Mouse (Mus musculus): ENCODE results near the gene Cmtm8. TPM values are rescaled to one million over a fixed set of nuclear protein-coding genes. Genes with fewer than 3 reads are reported as not detected.
A peak's percentile ranks its signal among the peaks of the same experiment; 100 is the strongest.

The Cmtm8 gene
- polyA plus RNA-seq, 1 experiment from 2014 or later = 102 TPM

GRCm38 (mm10) chr9:114821548-114822289, 22.2 kb downstream of the Cmtm8 start:
- Histone ChIP-seq H3K4me2 (no peak overlapping the region), H3K4me1 (no peaks in the 10 kb centered on the region), H3K9ac (no peak overlapping the region), H3K9me3 (no peaks in the 10 kb centered on the region), H3K27me3 (no peaks in the 10 kb centered on the region), H3K27ac (no peak overlapping the region), H3K36me3 (no peaks in the 10 kb centered on the region), H3K4me3 (no peak overlapping the region)
- WGBS = 82% methylated on average over 15 of the region's 15 CpGs
- no peak for ATAC-seq (ENCODE audit: borderline replicate concordance, extremely low read depth, low FRiP score, low TSS enrichment)

DNA sequence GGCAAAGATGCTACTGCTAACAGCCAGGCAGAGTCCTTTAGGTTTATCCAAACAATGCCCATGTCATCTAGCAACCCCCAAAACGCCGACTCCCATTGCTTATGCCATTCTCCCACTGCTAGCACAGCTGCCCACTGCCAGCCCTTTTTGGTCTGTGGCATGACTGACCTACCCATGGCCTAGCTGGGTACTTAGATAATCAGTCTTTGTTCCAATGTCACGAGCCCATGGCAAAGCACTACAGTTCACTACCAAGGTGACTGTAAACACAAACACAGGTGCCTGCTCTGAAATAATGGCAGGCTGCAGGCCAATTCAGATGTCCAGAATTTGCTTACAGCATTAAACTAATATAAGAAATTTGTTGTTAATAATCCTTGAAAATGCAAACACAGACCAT, 25.0 kb downstream of the Cmtm8 start:
- Histone ChIP-seq H3K4me3 (no peak overlapping the region), H3K4me1 (no peaks in the 10 kb centered on the region), H3K36me3 (no peaks in the 10 kb centered on the region), H3K27me3 (no peaks in the 10 kb centered on the region), H3K9me3 (no peaks in the 10 kb centered on the region), H3K9ac (no peak overlapping the region), H3K4me2 (no peak overlapping the region), H3K27ac (no peak overlapping the region)
- WGBS = 62% methylated on average over 3 of the region's 3 CpGs
- no peak for ATAC-seq (ENCODE audit: borderline replicate concordance, extremely low read depth, low FRiP score, low TSS enrichment)

- no peak for ATAC-seq (ENCODE audit: borderline replicate concordance, extremely low read depth, low FRiP score, low TSS enrichment)
- no peak overlapping the region for H3K4me3 ChIP-seq
- no peak overlapping the region for H3K27ac ChIP-seq
Measured at GRCm38 (mm10) chr9:114817012-114817411, 26.9 kb downstream of the Cmtm8 start.

GRCm38 (mm10) chr9:114816121-114816520, 27.8 kb downstream of the Cmtm8 start:
- no peak for ATAC-seq (ENCODE audit: borderline replicate concordance, extremely low read depth, low FRiP score, low TSS enrichment)
- no peak overlapping the region for H3K4me2 ChIP-seq
- no peaks in the 10 kb centered on the region for H3K36me3 ChIP-seq
- H3K4me3 ChIP-seq = no peak overlapping the region
- H3K27me3 ChIP-seq = no peaks in the 10 kb centered on the region
- H3K9ac ChIP-seq = no peak overlapping the region
- no peaks in the 10 kb centered on the region for H3K9me3 ChIP-seq
- H3K4me1 ChIP-seq = peaks cover 5% of the 10 kb centered on the region; the same call in 1 of the 2 replicates
- WGBS = 93% methylated on average over 7 of the region's 7 CpGs
- H3K27ac ChIP-seq = no peak overlapping the region

More at GRCm38 (mm10) chr9:114817012-114817411, 26.9 kb downstream of the Cmtm8 start:
- Histone ChIP-seq H3K36me3 (no peaks in the 10 kb centered on the region), H3K4me1 (no peaks in the 10 kb centered on the region), H3K4me2 (no peak overlapping the region), H3K9ac (no peak overlapping the region), H3K27me3 (no peaks in the 10 kb centered on the region), H3K9me3 (no peaks in the 10 kb centered on the region)
- WGBS = 75% methylated on average over 7 of the region's 7 CpGs

- H3K9ac ChIP-seq = no peak overlapping the region
- H3K4me1 ChIP-seq = peaks cover 10% of the 10 kb centered on the region; the same call in 1 of the 2 replicates
- H3K4me2 ChIP-seq = no peak overlapping the region
- H3K9me3 ChIP-seq = no peaks in the 10 kb centered on the region
- no peak overlapping the region for H3K27ac ChIP-seq
- WGBS = 56% methylated on average over 4 of the region's 4 CpGs
- H3K36me3 ChIP-seq = no peaks in the 10 kb centered on the region
- H3K4me3 ChIP-seq = no peak overlapping the region
- H3K27me3 ChIP-seq = no peaks in the 10 kb centered on the region
- ATAC-seq (ENCODE audit: borderline replicate concordance, extremely low read depth, low FRiP score, low TSS enrichment) = peak; percentile 19; the same call in 1 of the 2 replicates
Measured at GRCm38 (mm10) chr9:114815315-114815714, 28.6 kb downstream of the Cmtm8 start.

- Histone ChIP-seq H3K4me1 (peaks cover 22% of the 10 kb centered on the region), H3K36me3 (no peaks in the 10 kb centered on the region), H3K4me3 (no peak overlapping the region), H3K27ac (no peak overlapping the region), H3K9ac (no peak overlapping the region), H3K4me2 (no peak overlapping the region), H3K27me3 (no peaks in the 10 kb centered on the region), H3K9me3 (no peaks in the 10 kb centered on the region)
- WGBS = 78% methylated on average over 4 of the region's 4 CpGs
- no peak for ATAC-seq (ENCODE audit: borderline replicate concordance, extremely low read depth, low FRiP score, low TSS enrichment)
Measured at GRCm38 (mm10) chr9:114812001-114812400, 32.0 kb downstream of the Cmtm8 start.

DNA sequence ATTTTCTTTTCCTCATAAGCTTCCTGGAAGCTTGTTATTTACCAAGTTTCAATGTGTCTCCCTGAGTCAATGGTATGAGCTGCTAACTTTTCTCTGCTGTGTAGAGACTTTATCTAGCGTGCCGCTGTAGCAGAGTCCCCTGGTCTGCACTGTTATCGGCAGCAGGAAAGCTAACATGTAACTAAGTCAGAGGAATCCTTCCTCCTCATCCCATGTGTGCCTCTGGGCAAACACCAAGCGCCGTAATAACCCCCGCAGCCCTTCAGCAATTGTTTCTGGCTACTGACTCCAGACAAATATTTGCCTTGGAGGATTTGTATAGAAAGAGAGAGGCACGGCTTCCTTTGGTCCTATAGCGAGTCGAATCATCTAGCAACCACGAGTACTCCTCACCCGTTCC, 33.1 kb downstream of the Cmtm8 start:
- no peak overlapping the region for H3K4me2 ChIP-seq
- no peak for ATAC-seq (ENCODE audit: borderline replicate concordance, extremely low read depth, low FRiP score, low TSS enrichment)
- no peaks in the 10 kb centered on the region for H3K9me3 ChIP-seq
- no peaks in the 10 kb centered on the region for H3K36me3 ChIP-seq
- 50% methylated on average over 11 of the region's 11 CpGs for WGBS
- H3K9ac ChIP-seq = no peak overlapping the region
- no peak overlapping the region for H3K27ac ChIP-seq
- H3K27me3 ChIP-seq = no peaks in the 10 kb centered on the region
- peaks cover 28% of the 10 kb centered on the region for H3K4me1 ChIP-seq
- H3K4me3 ChIP-seq = no peak overlapping the region

GRCm38 (mm10) chr9:114808671-114809070, 35.3 kb downstream of the Cmtm8 start:
- Histone ChIP-seq H3K27ac (no peak overlapping the region), H3K4me2 (no peak overlapping the region), H3K4me1 (peaks cover 41% of the 10 kb centered on the region), H3K9ac (no peak overlapping the region), H3K36me3 (no peaks in the 10 kb centered on the region), H3K27me3 (no peaks in the 10 kb centered on the region), H3K9me3 (no peaks in the 10 kb centered on the region), H3K4me3 (no peak overlapping the region)
- 41% methylated on average over 5 of the region's 5 CpGs for WGBS
- ATAC-seq (ENCODE audit: borderline replicate concordance, extremely low read depth, low FRiP score, low TSS enrichment) = no peak; the same call in 1 of the 2 replicates

DNA sequence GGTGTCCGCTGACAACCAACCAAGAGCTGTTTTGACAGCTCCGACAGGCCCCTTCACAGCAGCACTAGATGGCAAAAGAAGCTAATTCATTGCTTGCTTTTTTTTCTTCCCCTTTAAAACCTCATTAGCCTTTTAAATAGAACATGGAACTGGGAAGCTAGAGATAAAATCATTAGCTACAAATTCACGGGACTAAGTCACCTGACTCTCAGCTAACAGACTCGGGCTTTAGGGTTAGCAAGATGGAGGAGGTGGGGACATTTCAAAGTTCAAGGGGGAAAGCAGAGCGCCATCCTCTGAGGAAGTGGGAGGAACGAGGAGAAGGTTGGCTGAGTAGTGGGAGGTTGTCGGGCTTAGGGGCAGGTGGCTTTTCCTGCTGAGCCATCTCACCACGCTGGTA, 36.7 kb downstream of the Cmtm8 start:
- Histone ChIP-seq H3K27me3 (no peaks in the 10 kb centered on the region), H3K36me3 (no peaks in the 10 kb centered on the region), H3K4me1 (peaks cover 41% of the 10 kb centered on the region), H3K27ac (no peak overlapping the region), H3K9me3 (no peaks in the 10 kb centered on the region), H3K4me2 (no peak overlapping the region), H3K4me3 (no peak overlapping the region), H3K9ac (no peak overlapping the region)
- WGBS = 45% methylated on average over 8 of the region's 8 CpGs
- no peak for ATAC-seq (ENCODE audit: borderline replicate concordance, extremely low read depth, low FRiP score, low TSS enrichment)

DNA sequence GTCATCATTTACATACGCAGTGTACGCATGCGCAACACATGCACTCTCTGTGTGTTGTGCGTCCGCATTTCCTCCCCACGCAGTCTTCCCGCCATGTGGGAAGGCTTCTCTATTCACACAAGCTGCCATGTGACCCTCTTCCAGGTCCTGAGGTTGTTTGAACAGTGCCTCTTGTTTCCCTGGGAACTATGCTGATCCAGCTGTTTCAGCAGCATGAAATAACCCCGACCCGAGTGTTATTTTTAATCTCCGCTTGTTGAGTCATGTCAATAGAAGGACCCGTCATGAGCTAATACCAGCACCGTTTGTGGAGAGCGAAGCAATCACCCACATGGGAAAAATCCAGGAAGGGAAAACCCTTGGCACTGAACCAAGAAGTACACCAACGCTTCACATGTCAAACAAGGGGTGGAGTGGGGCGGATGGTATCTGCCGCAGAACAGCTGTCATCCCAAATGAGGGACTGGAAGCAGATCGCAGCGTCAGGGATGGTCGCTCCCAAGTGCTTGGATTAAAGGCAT, 38.7 kb downstream of the Cmtm8 start:
- H3K27me3 ChIP-seq = no peaks in the 10 kb centered on the region
- no peak overlapping the region for H3K27ac ChIP-seq
- 22% methylated on average over 19 of the region's 19 CpGs for WGBS
- H3K4me3 ChIP-seq = no peak overlapping the region
- no peak overlapping the region for H3K9ac ChIP-seq
- ATAC-seq (ENCODE audit: borderline replicate concordance, extremely low read depth, low FRiP score, low TSS enrichment) = peak; percentile 68; the same call in 1 of the 2 replicates
- no peaks in the 10 kb centered on the region for H3K9me3 ChIP-seq
- H3K4me1 ChIP-seq = peaks cover 31% of the 10 kb centered on the region
- H3K4me2 ChIP-seq = no peak overlapping the region; the same call in 1 of the 2 replicates
- H3K36me3 ChIP-seq = no peaks in the 10 kb centered on the region

DNA sequence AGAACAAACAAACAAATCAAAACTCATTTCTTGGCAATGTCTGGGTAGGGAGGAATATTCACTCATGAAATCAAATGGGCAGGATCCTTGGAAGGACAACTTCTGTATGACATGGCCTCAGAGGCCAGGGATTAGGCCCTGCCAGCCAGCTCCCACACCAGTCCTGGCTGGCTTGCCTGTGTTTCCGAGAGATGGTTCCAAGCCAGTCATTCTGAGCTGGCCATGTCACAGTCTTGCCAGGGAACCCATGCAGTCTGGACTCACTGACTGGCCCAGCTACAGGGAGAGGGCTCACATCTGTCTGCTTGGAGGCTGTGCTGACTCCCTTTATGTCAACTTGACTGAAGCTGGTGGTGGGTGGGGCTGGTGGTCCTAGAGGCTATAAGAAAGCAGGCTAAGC, 41.8 kb downstream of the Cmtm8 start:
- no peak overlapping the region for H3K9ac ChIP-seq
- H3K4me1 ChIP-seq = peaks cover 29% of the 10 kb centered on the region
- no peaks in the 10 kb centered on the region for H3K27me3 ChIP-seq
- H3K4me2 ChIP-seq = no peak overlapping the region
- no peak for ATAC-seq (ENCODE audit: borderline replicate concordance, extremely low read depth, low FRiP score, low TSS enrichment)
- no peak overlapping the region for H3K27ac ChIP-seq
- no peaks in the 10 kb centered on the region for H3K9me3 ChIP-seq
- WGBS = 83% methylated on average over 1 of the region's 1 CpGs
- H3K36me3 ChIP-seq = no peaks in the 10 kb centered on the region
- no peak overlapping the region for H3K4me3 ChIP-seq

GRCm38 (mm10) chr9:114801301-114801700, 42.7 kb downstream of the Cmtm8 start:
- H3K27ac ChIP-seq = no peak overlapping the region
- WGBS = 45% methylated on average over 15 of the region's 15 CpGs
- H3K36me3 ChIP-seq = no peaks in the 10 kb centered on the region
- H3K4me1 ChIP-seq = peaks cover 27% of the 10 kb centered on the region
- ATAC-seq (ENCODE audit: borderline replicate concordance, extremely low read depth, low FRiP score, low TSS enrichment) = no peak
- H3K9me3 ChIP-seq = no peaks in the 10 kb centered on the region
- no peaks in the 10 kb centered on the region for H3K27me3 ChIP-seq
- H3K9ac ChIP-seq = no peak overlapping the region
- no peak overlapping the region for H3K4me2 ChIP-seq
- no peak overlapping the region for H3K4me3 ChIP-seq
